Mouse (Mus musculus): ENCODE data around the gene Hormad1. TPM values are rescaled to one million over a fixed set of nuclear protein-coding genes. Genes with fewer than 3 reads are reported as not detected.
"Not testable (repeated sequence)": the region's sequence is repeated elsewhere in the genome, so short reads cannot be mapped to it uniquely, and the experiment has no call there.

The Hormad1 gene
- polyA plus RNA-seq, 1 experiment from 2014 or later = not detected

DNA sequence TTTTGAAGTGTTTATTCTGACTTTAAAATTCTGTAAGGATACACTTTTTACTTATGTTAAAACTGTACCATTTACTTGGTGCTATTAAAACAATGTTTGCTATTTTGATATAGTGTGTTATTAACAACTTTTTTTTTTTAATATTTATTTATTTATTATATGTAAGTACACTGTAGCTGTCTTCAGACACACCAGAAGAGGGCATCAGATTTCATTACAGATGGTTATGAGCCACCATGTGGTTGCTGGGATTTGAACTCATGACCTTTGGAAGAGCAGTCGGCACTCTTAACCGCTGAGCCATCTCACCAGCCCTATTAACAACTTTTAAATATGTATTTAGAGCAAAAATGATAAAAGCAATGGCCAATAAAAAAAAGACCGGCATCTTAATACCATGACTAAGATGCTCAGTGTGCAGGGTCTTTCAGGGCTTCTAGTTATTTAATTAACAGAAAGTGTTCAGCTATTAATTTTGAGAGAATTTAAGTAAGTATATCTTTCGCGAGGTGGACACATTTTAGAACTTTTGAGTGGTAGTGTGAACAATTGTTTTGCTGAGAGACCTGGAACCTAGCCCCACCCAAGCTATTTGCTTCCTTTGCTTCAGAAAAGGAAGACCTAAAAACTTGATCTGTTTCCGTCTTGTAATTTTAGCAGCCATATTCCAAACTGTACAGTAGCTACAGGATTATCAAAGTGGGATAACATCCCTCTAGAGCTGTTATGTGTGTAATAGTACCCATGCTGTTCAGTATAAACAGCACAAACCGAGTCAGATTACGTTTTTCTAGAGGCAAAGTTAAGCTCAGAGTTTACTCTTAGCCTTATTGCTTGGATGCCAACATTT is 28.5 kb downstream of the Hormad1 start:
- H3K9ac ChIP-seq = peak overlapping the region; percentile 56; the same call in 1 of the 2 replicates
- H3K4me2 ChIP-seq = peak overlapping the region; percentile 68
- H3K4me1 ChIP-seq (replicated peaks) = peaks cover 6% of the 10 kb centered on the region
- H3K27me3 ChIP-seq = no peaks in the 10 kb centered on the region
- H3K9me3 ChIP-seq = no peaks in the 10 kb centered on the region
- peaks cover 10% of the 10 kb centered on the region for H3K36me3 ChIP-seq
- peak overlapping the region; percentile 77 for H3K4me3 ChIP-seq
- peak; percentile 49; the same call in 1 of the 2 replicates for ATAC-seq (ENCODE audit: low read depth)
- 52% methylated on average over 8 of the region's 8 CpGs for WGBS
- peak overlapping the region; percentile 66 for H3K27ac ChIP-seq (replicated peaks)

GRCm38 (mm10) chr3:95588604-95589086 is 29.2 kb downstream of the Hormad1 start, which contains the start of gene Golph3l:
TSS of gene Golph3l (plus strand) at chr3:95588934.
- Histone ChIP-seq H3K9me3 (no peaks in the 10 kb centered on the region), H3K27ac (replicated peaks) (peak within 1 kb of the TSS; percentile 72), H3K4me3 (peak within 1 kb of the TSS; percentile 77), H3K9ac (peak within 1 kb of the TSS; percentile 78), H3K27me3 (no peaks in the 10 kb centered on the region), H3K4me2 (peak within 1 kb of the TSS; percentile 68), H3K4me1 (replicated peaks) (peaks cover 6% of the 10 kb centered on the region), H3K36me3 (peaks cover 13% of the 10 kb centered on the region)
- 0% methylated on average over 12 of the region's 12 CpGs for WGBS
- peak; percentile 100 for ATAC-seq (ENCODE audit: low read depth)

DNA sequence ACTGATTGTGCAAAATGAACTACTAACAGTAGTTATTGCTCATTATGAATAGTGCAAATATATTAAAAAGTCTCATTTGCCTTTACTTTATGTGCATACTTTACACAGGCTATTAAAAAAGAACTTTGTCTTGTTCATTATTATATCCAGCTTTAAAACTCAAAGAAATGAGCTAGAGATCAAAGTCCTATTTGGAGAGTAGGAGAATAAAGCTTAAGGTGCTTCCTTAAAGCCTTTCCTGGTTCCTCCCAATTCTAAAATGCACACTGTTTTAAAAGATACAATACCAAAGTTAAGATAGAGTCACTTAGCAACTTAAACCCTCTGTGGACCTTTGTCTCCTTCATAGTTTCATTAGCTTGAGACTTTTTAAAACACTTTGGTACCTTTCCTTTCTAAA is 39.3 kb downstream of the Hormad1 start:
- H3K4me2 ChIP-seq = no peak overlapping the region
- ATAC-seq (ENCODE audit: low read depth) = no peak
- H3K4me3 ChIP-seq = no peak overlapping the region
- no peak overlapping the region for H3K27ac ChIP-seq (replicated peaks)
- H3K9me3 ChIP-seq = no peaks in the 10 kb centered on the region
- H3K27me3 ChIP-seq = no peaks in the 10 kb centered on the region
- no peaks in the 10 kb centered on the region for H3K4me1 ChIP-seq (replicated peaks)
- no peak overlapping the region for H3K9ac ChIP-seq
- peaks cover 31% of the 10 kb centered on the region for H3K36me3 ChIP-seq

GRCm38 (mm10) chr3:95601287-95601686 is 41.8 kb downstream of the Hormad1 start:
- peaks cover 22% of the 10 kb centered on the region for H3K36me3 ChIP-seq
- H3K27me3 ChIP-seq = no peaks in the 10 kb centered on the region
- no peaks in the 10 kb centered on the region for H3K9me3 ChIP-seq
- no peak overlapping the region for H3K4me3 ChIP-seq
- H3K4me1 ChIP-seq (replicated peaks) = no peaks in the 10 kb centered on the region
- 89% methylated on average over 3 of the region's 3 CpGs for WGBS
- H3K4me2 ChIP-seq = no peak overlapping the region
- no peak overlapping the region for H3K9ac ChIP-seq
- no peak overlapping the region for H3K27ac ChIP-seq (replicated peaks)
- ATAC-seq (ENCODE audit: low read depth) = no peak

DNA sequence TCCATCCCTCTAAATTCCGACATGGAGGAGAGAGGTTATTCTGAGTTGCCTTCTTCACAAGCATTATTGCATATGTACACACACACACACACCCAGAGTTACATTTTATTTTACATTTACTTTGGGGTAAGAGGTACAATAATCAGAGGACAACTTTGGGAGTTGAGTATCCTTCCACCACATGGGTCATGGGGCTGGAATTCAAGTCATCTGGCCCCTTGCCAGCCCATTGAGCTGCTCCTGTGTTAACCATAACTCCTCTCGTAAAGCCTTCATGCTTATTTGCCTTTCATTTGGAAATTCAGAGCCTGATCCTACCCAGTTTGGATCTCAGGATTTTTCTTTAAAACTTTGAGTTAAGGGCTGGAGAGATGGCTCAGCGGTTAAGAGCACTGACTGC is 46.6 kb downstream of the Hormad1 start:
- H3K4me3 ChIP-seq = no peak overlapping the region
- H3K4me1 ChIP-seq (replicated peaks) = no peaks in the 10 kb centered on the region
- H3K27me3 ChIP-seq = no peaks in the 10 kb centered on the region
- H3K27ac ChIP-seq (replicated peaks) = no peak overlapping the region
- no peaks in the 10 kb centered on the region for H3K9me3 ChIP-seq
- no peak overlapping the region for H3K4me2 ChIP-seq
- WGBS = 85% methylated on average over 3 of the region's 3 CpGs
- no peak overlapping the region for H3K9ac ChIP-seq
- ATAC-seq (ENCODE audit: low read depth) = no peak
- H3K36me3 ChIP-seq = peaks cover 50% of the 10 kb centered on the region

GRCm38 (mm10) chr3:95609195-95609594 is 49.7 kb downstream of the Hormad1 start:
- ATAC-seq (ENCODE audit: low read depth) = no peak
- Histone ChIP-seq H3K9ac (no peak overlapping the region), H3K9me3 (no peaks in the 10 kb centered on the region), H3K4me2 (no peak overlapping the region), H3K27ac (replicated peaks) (no peak overlapping the region), H3K27me3 (no peaks in the 10 kb centered on the region), H3K4me1 (replicated peaks) (no peaks in the 10 kb centered on the region), H3K36me3 (peaks cover 56% of the 10 kb centered on the region), H3K4me3 (no peak overlapping the region)
- 79% methylated on average over 3 of the region's 3 CpGs for WGBS

GRCm38 (mm10) chr3:95613996-95614395 is 54.5 kb downstream of the Hormad1 start:
- Histone ChIP-seq H3K27me3 (no peaks in the 10 kb centered on the region), H3K36me3 (peaks cover 59% of the 10 kb centered on the region), H3K27ac (replicated peaks) (no peak overlapping the region), H3K9me3 (no peaks in the 10 kb centered on the region), H3K9ac (no peak overlapping the region), H3K4me1 (replicated peaks) (no peaks in the 10 kb centered on the region), H3K4me3 (no peak overlapping the region), H3K4me2 (no peak overlapping the region)
- no peak for ATAC-seq (ENCODE audit: low read depth)
- 100% methylated on average over 1 of the region's 1 CpGs for WGBS

- H3K36me3 ChIP-seq = peaks cover 55% of the 10 kb centered on the region
- H3K4me2 ChIP-seq = no peak overlapping the region
- H3K9me3 ChIP-seq = no peaks in the 10 kb centered on the region
- ATAC-seq (ENCODE audit: low read depth) = no peak
- 0 out of 2 replicates have a peak, but pooled peaks cover 2% of the 10 kb centered on the region for H3K4me1 ChIP-seq (replicated peaks)
- H3K9ac ChIP-seq = no peak overlapping the region
- no peaks in the 10 kb centered on the region for H3K27me3 ChIP-seq
- 96% methylated on average over 1 of the region's 1 CpGs for WGBS
- no peak overlapping the region for H3K4me3 ChIP-seq
- no peak overlapping the region for H3K27ac ChIP-seq (replicated peaks)
These were observed 59.0 kb downstream of the Hormad1 start for GRCm38 (mm10) chr3:95618511-95618910.

GRCm38 (mm10) chr3:95621241-95621640 is 61.8 kb downstream of the Hormad1 start:
- ATAC-seq (ENCODE audit: low read depth) = no peak
- Histone ChIP-seq H3K27ac (replicated peaks) (no peak overlapping the region), H3K36me3 (peaks cover 42% of the 10 kb centered on the region), H3K9me3 (no peaks in the 10 kb centered on the region), H3K9ac (no peak overlapping the region), H3K4me1 (replicated peaks) (peaks cover 12% of the 10 kb centered on the region), H3K4me2 (no peak overlapping the region), H3K4me3 (no peak overlapping the region), H3K27me3 (no peaks in the 10 kb centered on the region)
- 88% methylated on average over 1 of the region's 1 CpGs for WGBS

GRCm38 (mm10) chr3:95622421-95622820 is 62.9 kb downstream of the Hormad1 start:
- not testable (repeated sequence) for H3K27ac ChIP-seq (replicated peaks); H3K9ac ChIP-seq; H3K4me3 ChIP-seq; H3K27me3 ChIP-seq; H3K4me2 ChIP-seq; H3K9me3 ChIP-seq; ATAC-seq (ENCODE audit: low read depth)
- H3K4me1 ChIP-seq (replicated peaks) = peaks cover 24% of the 10 kb centered on the region
- 96% methylated on average over 20 of the region's 20 CpGs for WGBS
- H3K36me3 ChIP-seq = peaks cover 39% of the 10 kb centered on the region

DNA sequence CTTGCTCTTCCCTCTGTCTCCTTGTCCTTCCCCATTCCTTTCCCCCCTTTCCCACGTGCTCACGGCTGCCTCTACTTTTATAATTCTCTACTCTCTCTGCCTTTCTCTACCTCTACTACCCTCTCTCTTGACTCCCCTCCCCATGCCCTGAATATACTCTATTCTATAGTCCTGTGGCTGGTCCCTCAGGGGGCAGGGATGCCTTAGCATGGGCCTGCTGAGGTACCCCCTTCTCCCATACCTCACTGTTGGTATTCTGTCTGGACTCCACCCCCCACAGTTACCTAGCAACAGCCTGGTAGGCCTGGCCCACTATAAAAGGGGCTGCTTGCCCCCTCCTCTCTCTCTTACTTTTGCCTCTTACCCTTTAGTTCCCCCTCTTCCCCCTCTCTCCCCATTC is 64.1 kb downstream of the Hormad1 start:
- ATAC-seq (ENCODE audit: low read depth) = no peak
- WGBS = 54% methylated on average over 2 of the region's 2 CpGs

DNA sequence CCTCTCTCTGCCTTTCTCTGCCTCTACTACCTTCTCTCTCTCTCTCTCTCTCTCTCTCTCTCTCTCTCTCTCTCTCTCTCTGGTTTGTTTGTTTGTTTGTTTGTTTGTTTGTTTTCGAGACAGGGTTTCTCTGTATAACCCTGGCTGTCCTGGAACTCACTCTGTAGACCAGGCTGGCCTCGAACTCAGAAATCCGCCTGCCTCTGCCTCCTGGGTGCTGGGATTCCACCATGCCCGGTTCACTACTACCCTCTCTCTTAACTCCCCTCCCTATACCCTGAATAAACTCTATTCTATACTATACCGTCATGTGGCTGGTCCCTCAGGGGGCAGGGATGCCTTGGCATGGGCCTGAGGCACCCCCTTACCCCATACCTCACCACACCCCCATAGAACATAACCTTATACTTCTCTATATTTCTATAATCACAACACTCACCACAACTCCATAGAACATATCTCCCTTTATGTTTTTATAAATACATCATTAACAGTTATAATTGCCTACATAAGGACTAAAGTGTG is 64.6 kb downstream of the Hormad1 start:
- H3K4me3 ChIP-seq = peak overlapping the region; percentile 63
- 71% methylated on average over 5 of the region's 5 CpGs for WGBS

More for the DNA sequence above, 64.1 kb downstream of the Hormad1 start:
- Histone ChIP-seq H3K4me3 (no peak overlapping the region), H3K27ac (replicated peaks) (no peak overlapping the region; the same call in 1 of the 2 replicates), H3K4me1 (replicated peaks) (peaks cover 29% of the 10 kb centered on the region), H3K4me2 (no peak overlapping the region), H3K36me3 (peaks cover 40% of the 10 kb centered on the region), H3K27me3 (no peaks in the 10 kb centered on the region), H3K9ac (no peak overlapping the region), H3K9me3 (no peaks in the 10 kb centered on the region)

More for the DNA sequence above, 64.6 kb downstream of the Hormad1 start:
- H3K4me1 ChIP-seq (replicated peaks) = peaks cover 29% of the 10 kb centered on the region
- not testable (repeated sequence) for H3K9me3 ChIP-seq, H3K27me3 ChIP-seq
- H3K9ac ChIP-seq = peak overlapping the region; percentile 68
- peak; percentile 19; the same call in 1 of the 2 replicates for ATAC-seq (ENCODE audit: low read depth)
- peak overlapping the region; percentile 88 for H3K27ac ChIP-seq (replicated peaks)
- peaks cover 42% of the 10 kb centered on the region for H3K36me3 ChIP-seq
- peak overlapping the region; percentile 57 for H3K4me2 ChIP-seq
